Mouse (Mus musculus): ENCODE measurements around the gene Ttll1. TPM values are rescaled to one million over a fixed set of nuclear protein-coding genes. Genes with fewer than 3 reads are reported as not detected.
A peak's percentile ranks its signal among the peaks of the same experiment; 100 is the strongest.

Gene Ttll1
- total RNA-seq, 1 experiment from 2014 or later, result 5.4 TPM

GRCm38 (mm10) chr15:83442495-83443037 lies 68.1 kb downstream of the Ttll1 start:
- peak; percentile 49 for ATAC-seq (ENCODE audit: extremely low read depth, insufficient number of reproducible peaks, low FRiP score, poor library complexity, severe bottlenecking)

GRCm38 (mm10) chr15:83440726-83441125 lies 70.0 kb downstream of the Ttll1 start:
- no peak for ATAC-seq (ENCODE audit: extremely low read depth, insufficient number of reproducible peaks, low FRiP score, poor library complexity, severe bottlenecking)

- ATAC-seq (ENCODE audit: extremely low read depth, insufficient number of reproducible peaks, low FRiP score, poor library complexity, severe bottlenecking), result no peak
These were observed 74.2 kb downstream of the Ttll1 start for GRCm38 (mm10) chr15:83436541-83436940.

DNA sequence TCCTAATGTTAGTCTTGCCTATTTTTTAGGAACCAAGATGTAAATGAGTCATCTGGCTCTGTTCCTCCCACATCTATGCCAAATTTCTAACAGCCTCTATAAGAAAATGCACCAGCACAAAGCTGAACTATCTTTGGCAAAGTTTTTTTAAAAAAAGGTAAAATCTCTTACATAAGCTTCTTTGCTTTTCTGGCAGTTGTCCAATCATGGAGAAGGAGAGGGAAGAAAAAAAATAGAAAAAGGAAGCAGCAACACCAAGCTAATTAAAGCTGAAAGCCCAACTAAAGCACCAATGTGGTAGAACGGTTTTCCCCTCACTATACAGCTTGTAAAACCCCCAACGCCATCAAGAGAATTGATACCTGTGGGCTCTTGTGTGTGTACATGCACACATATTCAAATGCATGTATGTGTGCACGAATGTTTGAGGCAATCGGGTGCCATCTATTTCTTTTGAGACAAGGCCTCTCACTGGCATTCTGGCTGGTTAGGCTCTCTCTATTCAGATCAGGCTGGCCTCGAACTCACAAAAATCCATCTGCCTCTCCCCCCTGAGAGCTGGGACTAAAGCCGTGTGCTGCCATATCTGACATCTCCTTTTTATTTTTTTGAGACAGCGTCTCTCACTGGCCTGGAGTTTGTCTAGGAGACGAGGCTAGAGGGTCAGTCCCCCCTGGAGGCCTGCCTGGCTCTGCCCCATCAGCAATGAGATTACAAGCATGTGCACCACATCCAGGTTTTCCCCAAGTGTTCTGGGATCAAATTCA lies 75.2 kb downstream of the Ttll1 start:
- ATAC-seq (ENCODE audit: extremely low read depth, insufficient number of reproducible peaks, low FRiP score, poor library complexity, severe bottlenecking), result no peak

GRCm38 (mm10) chr15:83434692-83435091 lies 76.0 kb downstream of the Ttll1 start:
- no peak for ATAC-seq (ENCODE audit: extremely low read depth, insufficient number of reproducible peaks, low FRiP score, poor library complexity, severe bottlenecking)

Other genes with a start within 250 kb of the Ttll1 start
- gene Arfgap3, start 160.6 kb downstream of the Ttll1 start, total RNA-seq (2017), result 7.4 and 15.2 TPM in 2 replicates
- 66.8 TPM in 2 replicates for gene Pacsin2, start 46.3 kb downstream of the Ttll1 start, total RNA-seq (2017)
- 0.47 TPM in 1 of 2 replicates, not detected in the other for gene Bik, start 16.0 kb upstream of the Ttll1 start, total RNA-seq (2017)
- 60.5 and 62.7 TPM in 2 replicates for gene Tspo, start 52.7 kb upstream of the Ttll1 start, total RNA-seq (2017)
- gene Mcat, start 52.9 kb upstream of the Ttll1 start, total RNA-seq (2017), result 10.9 and 11.3 TPM in 2 replicates
- 2.2 and 4.5 TPM in 2 replicates for gene Ttll12, start 84.3 kb upstream of the Ttll1 start, total RNA-seq (2017)
- not detected in 2 replicates for gene Scube1, start 214.1 kb upstream of the Ttll1 start, total RNA-seq (2017)